Mouse (Mus musculus): ENCODE data around the gene Zpbp.

Gene Zpbp

GRCm38 (mm10) chr11:11461635-11462560, at the start of gene Zpbp, which contains the start of gene Spata48:
TSS of gene Zpbp (minus strand) at chr11:11462408.
TSS of gene Spata48 (plus strand) at chr11:11462094.
- Histone ChIP-seq H3K36me3 (ENCODE audit: insufficient read depth, low read length) (no peaks in the 10 kb centered on the region), H3K9me3 (ENCODE audit: low read length) (no peaks in the 10 kb centered on the region), H3K27me3 (ENCODE audit: insufficient read depth, low read length) (no peaks in the 10 kb centered on the region), H3K4me3 (replicated peaks; ENCODE audit: low read length) (peak within 1 kb of the TSS; percentile 78), H3K4me1 (replicated peaks; ENCODE audit: low read depth, low read length) (peaks cover 5% of the 10 kb centered on the region)
- TF ChIP-seq CTCF (conservative IDR thresholded peaks at IDR 0.05; ENCODE audit: low read length): peak; percentile 77
- TF ChIP-seq NANOG (IDR thresholded peaks at IDR 0.05; ENCODE audit: borderline replicate concordance, low read length): no peak

- Histone ChIP-seq H3K9me3 (ENCODE audit: low read length) (no peaks in the 10 kb centered on the region), H3K4me3 (replicated peaks; ENCODE audit: low read length) (no peak overlapping the region), H3K4me1 (replicated peaks; ENCODE audit: low read depth, low read length) (peaks cover 10% of the 10 kb centered on the region), H3K27me3 (ENCODE audit: insufficient read depth, low read length) (0 out of 2 replicates have a peak, but pooled peaks cover 3% of the 10 kb centered on the region), H3K36me3 (ENCODE audit: insufficient read depth, low read length) (no peaks in the 10 kb centered on the region)
- TF ChIP-seq NANOG (IDR thresholded peaks at IDR 0.05; ENCODE audit: borderline replicate concordance, low read length): no peak
- TF ChIP-seq CTCF (conservative IDR thresholded peaks at IDR 0.05; ENCODE audit: low read length): no peak
- no peak for TF ChIP-seq POU5F1 (IDR thresholded peaks at IDR 0.05; ENCODE audit: borderline replicate concordance, low read length)
These were observed 47.2 kb upstream of the Zpbp start for GRCm38 (mm10) chr11:11509413-11509812.

- TF ChIP-seq NANOG (IDR thresholded peaks at IDR 0.05; ENCODE audit: borderline replicate concordance, low read length) (no peak), CTCF (conservative IDR thresholded peaks at IDR 0.05; ENCODE audit: low read length) (no peak), POU5F1 (IDR thresholded peaks at IDR 0.05; ENCODE audit: borderline replicate concordance, low read length) (no peak)
- no peaks in the 10 kb centered on the region for H3K9me3 ChIP-seq (ENCODE audit: low read length)
- no peaks in the 10 kb centered on the region for H3K4me1 ChIP-seq (replicated peaks; ENCODE audit: low read depth, low read length)
- H3K36me3 ChIP-seq (ENCODE audit: insufficient read depth, low read length): no peaks in the 10 kb centered on the region
- no peak overlapping the region for H3K4me3 ChIP-seq (replicated peaks; ENCODE audit: low read length)
- H3K27me3 ChIP-seq (ENCODE audit: insufficient read depth, low read length): 0 out of 2 replicates have a peak, but pooled peaks cover 3% of the 10 kb centered on the region
These were observed 44.0 kb upstream of the Zpbp start for GRCm38 (mm10) chr11:11506187-11506586.

GRCm38 (mm10) chr11:11499944-11500343, 37.7 kb upstream of the Zpbp start:
- TF ChIP-seq NANOG (IDR thresholded peaks at IDR 0.05; ENCODE audit: borderline replicate concordance, low read length): no peak
- peak; percentile 60 for TF ChIP-seq CTCF (conservative IDR thresholded peaks at IDR 0.05; ENCODE audit: low read length)
- no peak for TF ChIP-seq POU5F1 (IDR thresholded peaks at IDR 0.05; ENCODE audit: borderline replicate concordance, low read length)
- H3K36me3 ChIP-seq (ENCODE audit: insufficient read depth, low read length): no peaks in the 10 kb centered on the region
- H3K9me3 ChIP-seq (ENCODE audit: low read length): no peaks in the 10 kb centered on the region
- H3K4me1 ChIP-seq (replicated peaks; ENCODE audit: low read depth, low read length): no peaks in the 10 kb centered on the region
- H3K4me3 ChIP-seq (replicated peaks; ENCODE audit: low read length): no peak overlapping the region
- H3K27me3 ChIP-seq (ENCODE audit: insufficient read depth, low read length): no peaks in the 10 kb centered on the region

GRCm38 (mm10) chr11:11495697-11496096, 33.5 kb upstream of the Zpbp start:
- Histone ChIP-seq H3K9me3 (ENCODE audit: low read length) (no peaks in the 10 kb centered on the region), H3K36me3 (ENCODE audit: insufficient read depth, low read length) (no peaks in the 10 kb centered on the region), H3K27me3 (ENCODE audit: insufficient read depth, low read length) (no peaks in the 10 kb centered on the region), H3K4me1 (replicated peaks; ENCODE audit: low read depth, low read length) (peaks cover 12% of the 10 kb centered on the region), H3K4me3 (replicated peaks; ENCODE audit: low read length) (no peak overlapping the region)
- no peak for TF ChIP-seq POU5F1 (IDR thresholded peaks at IDR 0.05; ENCODE audit: borderline replicate concordance, low read length)
- no peak for TF ChIP-seq CTCF (conservative IDR thresholded peaks at IDR 0.05; ENCODE audit: low read length)
- TF ChIP-seq NANOG (IDR thresholded peaks at IDR 0.05; ENCODE audit: borderline replicate concordance, low read length): no peak

- Histone ChIP-seq H3K36me3 (ENCODE audit: insufficient read depth, low read length) (no peaks in the 10 kb centered on the region), H3K4me3 (replicated peaks; ENCODE audit: low read length) (0 out of 2 replicates have a peak overlapping the region, but pooled peaks have one; percentile 7), H3K9me3 (ENCODE audit: low read length) (no peaks in the 10 kb centered on the region), H3K27me3 (ENCODE audit: insufficient read depth, low read length) (no peaks in the 10 kb centered on the region), H3K4me1 (replicated peaks; ENCODE audit: low read depth, low read length) (peaks cover 12% of the 10 kb centered on the region)
- no peak for TF ChIP-seq CTCF (conservative IDR thresholded peaks at IDR 0.05; ENCODE audit: low read length)
- TF ChIP-seq NANOG (IDR thresholded peaks at IDR 0.05; ENCODE audit: borderline replicate concordance, low read length): no peak
- TF ChIP-seq POU5F1 (IDR thresholded peaks at IDR 0.05; ENCODE audit: borderline replicate concordance, low read length): no peak
These were observed 29.8 kb upstream of the Zpbp start for GRCm38 (mm10) chr11:11492044-11492443.

GRCm38 (mm10) chr11:11484378-11484777, 22.2 kb upstream of the Zpbp start:
- TF ChIP-seq CTCF (conservative IDR thresholded peaks at IDR 0.05; ENCODE audit: low read length): no peak
- no peak for TF ChIP-seq NANOG (IDR thresholded peaks at IDR 0.05; ENCODE audit: borderline replicate concordance, low read length)
- no peak for TF ChIP-seq POU5F1 (IDR thresholded peaks at IDR 0.05; ENCODE audit: borderline replicate concordance, low read length)
- Histone ChIP-seq H3K9me3 (ENCODE audit: low read length) (no peaks in the 10 kb centered on the region), H3K27me3 (ENCODE audit: insufficient read depth, low read length) (no peaks in the 10 kb centered on the region), H3K4me1 (replicated peaks; ENCODE audit: low read depth, low read length) (0 out of 2 replicates have a peak, but pooled peaks cover 2% of the 10 kb centered on the region), H3K4me3 (replicated peaks; ENCODE audit: low read length) (no peak overlapping the region), H3K36me3 (ENCODE audit: insufficient read depth, low read length) (no peaks in the 10 kb centered on the region)

- H3K36me3 ChIP-seq (ENCODE audit: insufficient read depth, low read length): no peaks in the 10 kb centered on the region
- no peak for TF ChIP-seq POU5F1 (IDR thresholded peaks at IDR 0.05; ENCODE audit: borderline replicate concordance, low read length)
- no peak for TF ChIP-seq CTCF (conservative IDR thresholded peaks at IDR 0.05; ENCODE audit: low read length)
- no peak for TF ChIP-seq NANOG (IDR thresholded peaks at IDR 0.05; ENCODE audit: borderline replicate concordance, low read length)
- H3K4me3 ChIP-seq (replicated peaks; ENCODE audit: low read length): no peak overlapping the region
- no peaks in the 10 kb centered on the region for H3K9me3 ChIP-seq (ENCODE audit: low read length)
- no peaks in the 10 kb centered on the region for H3K4me1 ChIP-seq (replicated peaks; ENCODE audit: low read depth, low read length)
- peaks cover 18% of the 10 kb centered on the region; the same call in 1 of the 2 replicates for H3K27me3 ChIP-seq (ENCODE audit: insufficient read depth, low read length)
These were observed 6.7 kb upstream of the Zpbp start for GRCm38 (mm10) chr11:11468924-11469323.
